Mouse (Mus musculus) neural tube, embryonic 15.5 days (tissue): ENCODE data around the gene Gpt2. TPM values are rescaled to one million over a fixed set of nuclear protein-coding genes. Genes with fewer than 3 reads are reported as not detected.

Source experiments
- ATAC-seq: fragments of 200-750 bp; cut with Nextera tagmentation; 2 replicates; pipeline ENCODE4 v1.8.0; 2017; ENCODE audit warnings: mild to moderate bottlenecking, moderate TSS enrichment, moderate library complexity; ENCODE audit not compliant: low FRiP score
- H3K27ac ChIP-seq: fragments of 300-500 bp; sonication (generic); replicated peaks from 2 replicates; pipeline ENCODE4 v1.5.1; 2015; ENCODE audit warnings: mild to moderate bottlenecking, inconsistent platforms
- H3K27me3 ChIP-seq: fragments of 300-500 bp; sonication (generic); replicated peaks from 2 replicates; pipeline ENCODE4 v1.6.1; 2015; ENCODE audit warnings: inconsistent platforms
- H3K36me3 ChIP-seq: fragments of 300-500 bp; sonication (generic); 2 replicates; pipeline ENCODE4 v1.6.1; 2015; ENCODE audit warnings: inconsistent platforms
- H3K4me1 ChIP-seq: fragments of 300-500 bp; sonication (generic); 2 replicates; pipeline ENCODE4 v1.6.1; 2015; ENCODE audit warnings: inconsistent platforms
- H3K4me2 ChIP-seq: fragments of 300-500 bp; sonication (generic); 2 replicates; pipeline ENCODE4 v1.6.1; 2015; ENCODE audit warnings: inconsistent platforms, mild to moderate bottlenecking, moderate library complexity
- H3K4me3 ChIP-seq: fragments of 300-500 bp; sonication (generic); replicated peaks from 2 replicates; pipeline ENCODE4 v1.5.1; 2015; ENCODE audit warnings: mild to moderate bottlenecking, inconsistent platforms
- H3K9ac ChIP-seq: fragments of 300-500 bp; sonication (generic); replicated peaks from 2 replicates; pipeline ENCODE4 v1.6.1; 2015; ENCODE audit warnings: mild to moderate bottlenecking, inconsistent platforms
- H3K9me3 ChIP-seq: fragments of 300-500 bp; sonication (generic); replicated peaks from 2 replicates; pipeline ENCODE4 v1.6.1; 2016; ENCODE audit warnings: inconsistent platforms
- WGBS: fragments of 180-500 bp; shearing (Covaris S2); methylation state at CpG from one replicate; pipeline ENCODE4 v1.1.7; 2015; ENCODE audit warnings: mixed read lengths; 5-methylcytosine and 5-hydroxymethylcytosine counted together
- polyA plus RNA-seq: library from polyadenylated mRNA; unstranded; fragments of >200 nt; fragmentation: Nextera tagmentation; extraction: Ambion mirVana; gene quantifications from 2 replicates; pipeline ENCODE4 v1.2.1, GENCODE M21; 2015

Gpt2 gene
- polyA plus RNA-seq, 1 experiment from 2014 or later, result 60.2 TPM

DNA sequence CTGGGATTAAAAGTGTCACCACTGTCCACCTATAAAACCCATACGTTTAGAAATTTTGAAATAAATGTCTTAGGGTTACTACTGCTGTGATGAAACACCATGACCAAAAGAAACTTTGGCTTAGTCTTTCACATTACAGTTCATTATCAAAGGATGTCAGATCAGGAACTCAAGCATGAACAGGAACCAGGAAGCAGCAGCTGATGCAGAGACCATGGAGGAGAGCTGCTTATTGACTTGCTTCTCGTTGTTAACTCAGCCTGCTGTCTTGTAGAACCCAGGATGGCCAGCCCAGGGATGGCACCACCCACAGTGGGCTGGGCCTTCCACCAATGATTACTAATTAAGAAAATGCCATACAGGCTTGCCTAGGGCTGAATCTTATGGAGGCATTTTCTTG is 67.6 kb downstream of the Gpt2 start:
- Histone ChIP-seq H3K9me3 (no peaks in the 10 kb centered on the region), H3K4me3 (no peak overlapping the region), H3K4me1 (peaks cover 3% of the 10 kb centered on the region; the same call in 1 of the 2 replicates), H3K27ac (no peak overlapping the region), H3K9ac (no peak overlapping the region), H3K36me3 (no peaks in the 10 kb centered on the region), H3K27me3 (no peaks in the 10 kb centered on the region), H3K4me2 (no peak overlapping the region)
- no peak for ATAC-seq
- WGBS, result 68% methylated on average over 2 of the region's 2 CpGs

DNA sequence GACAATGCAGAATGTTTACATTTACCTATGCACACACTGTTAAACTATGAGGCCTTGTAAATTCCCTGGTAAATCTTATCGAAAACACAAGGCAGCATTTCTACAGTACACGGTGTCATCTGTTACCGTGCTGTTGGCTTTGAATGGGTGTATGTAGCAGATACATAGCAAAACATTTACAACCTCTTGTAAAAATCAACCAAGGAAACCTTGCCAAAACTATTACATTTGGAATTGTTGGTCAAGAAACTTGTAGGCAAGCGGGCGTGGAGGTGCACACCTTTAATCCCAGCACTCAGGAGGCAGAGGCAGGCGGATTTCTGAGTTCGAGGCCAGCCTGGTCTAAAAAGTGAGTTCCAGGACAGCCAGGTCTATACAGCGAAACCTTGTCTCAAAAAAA is 71.0 kb downstream of the Gpt2 start:
- H3K4me3 ChIP-seq, result no peak overlapping the region
- H3K4me1 ChIP-seq, result no peaks in the 10 kb centered on the region
- WGBS, result 96% methylated on average over 8 of the region's 8 CpGs
- H3K36me3 ChIP-seq, result no peaks in the 10 kb centered on the region
- H3K9me3 ChIP-seq, result no peaks in the 10 kb centered on the region
- no peak overlapping the region for H3K4me2 ChIP-seq
- H3K27me3 ChIP-seq, result no peaks in the 10 kb centered on the region
- no peak for ATAC-seq
- no peak overlapping the region for H3K27ac ChIP-seq
- H3K9ac ChIP-seq, result no peak overlapping the region

DNA sequence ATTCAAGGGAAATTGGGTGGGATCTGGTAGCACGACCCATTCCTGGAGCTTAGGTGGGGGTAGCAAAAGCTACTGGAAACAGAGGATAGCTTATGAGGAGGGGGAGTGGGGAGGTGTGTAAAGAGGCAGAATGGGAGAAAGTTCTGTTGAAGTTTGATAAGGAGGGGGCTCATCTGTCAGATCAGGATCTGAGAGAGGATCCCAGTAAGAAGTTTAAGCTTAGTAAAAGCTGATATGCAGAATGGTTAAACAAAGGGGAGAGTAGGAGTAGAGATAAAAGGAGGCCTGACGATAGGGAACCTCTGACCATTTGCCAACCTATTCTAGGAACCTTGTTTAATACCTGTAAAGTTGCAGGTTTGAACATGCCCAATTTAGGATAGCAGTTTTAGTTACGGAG is 72.8 kb downstream of the Gpt2 start:
- ATAC-seq, result no peak
- H3K4me2 ChIP-seq, result no peak overlapping the region
- H3K4me1 ChIP-seq, result no peaks in the 10 kb centered on the region
- no peaks in the 10 kb centered on the region for H3K9me3 ChIP-seq
- WGBS, result 86% methylated on average over 3 of the region's 3 CpGs
- H3K9ac ChIP-seq, result no peak overlapping the region
- H3K27ac ChIP-seq, result no peak overlapping the region
- no peaks in the 10 kb centered on the region for H3K36me3 ChIP-seq
- H3K4me3 ChIP-seq, result no peak overlapping the region
- no peaks in the 10 kb centered on the region for H3K27me3 ChIP-seq

DNA sequence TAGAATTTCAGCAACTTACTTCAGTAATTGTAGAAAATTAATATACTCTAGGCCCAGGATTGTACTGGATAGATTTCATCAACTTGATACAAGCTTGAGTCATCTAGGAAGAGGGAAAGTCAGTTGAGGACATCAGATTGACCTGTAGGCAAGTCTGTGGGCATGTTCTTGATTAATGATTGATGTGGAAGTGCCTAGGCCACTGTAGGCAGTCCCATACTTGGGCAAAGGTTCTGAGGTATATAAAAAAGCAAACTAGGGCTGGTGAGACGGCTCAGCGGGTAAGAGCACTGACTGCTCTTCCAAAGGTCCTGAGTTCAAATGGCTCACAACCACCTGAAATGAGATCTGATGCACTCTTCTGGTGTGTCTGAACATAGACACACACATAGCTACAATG is 75.4 kb downstream of the Gpt2 start:
- ATAC-seq, result no peak
- 96% methylated on average over 2 of the region's 2 CpGs for WGBS
- no peaks in the 10 kb centered on the region for H3K4me1 ChIP-seq
- H3K27ac ChIP-seq, result no peak overlapping the region
- no peaks in the 10 kb centered on the region for H3K36me3 ChIP-seq
- H3K9ac ChIP-seq, result no peak overlapping the region
- no peaks in the 10 kb centered on the region for H3K9me3 ChIP-seq
- no peak overlapping the region for H3K4me3 ChIP-seq
- no peaks in the 10 kb centered on the region for H3K27me3 ChIP-seq
- H3K4me2 ChIP-seq, result no peak overlapping the region

DNA sequence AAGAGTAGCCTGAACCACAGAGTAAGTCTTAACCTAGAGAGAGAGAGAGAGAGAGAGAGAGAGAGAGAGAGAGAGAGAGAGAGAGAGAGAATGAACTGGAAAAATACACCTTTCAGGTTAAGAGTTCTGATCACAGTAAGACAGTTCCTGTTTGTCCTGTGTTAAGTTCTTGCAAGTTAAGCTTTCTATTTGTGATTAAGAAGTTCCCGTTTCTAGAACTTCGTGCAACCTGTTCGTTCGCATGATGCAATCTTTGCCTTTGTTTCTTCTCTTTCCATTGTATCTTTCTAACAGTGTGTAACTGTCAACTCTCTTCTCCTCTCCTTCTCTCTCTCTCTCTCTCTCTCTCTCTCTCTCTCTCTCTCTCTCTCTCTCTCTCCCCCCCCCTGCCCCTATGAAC is 78.1 kb downstream of the Gpt2 start:
- Histone ChIP-seq H3K36me3 (no peaks in the 10 kb centered on the region), H3K9ac (no peak overlapping the region), H3K4me3 (no peak overlapping the region), H3K4me1 (no peaks in the 10 kb centered on the region), H3K27me3 (no peaks in the 10 kb centered on the region), H3K4me2 (no peak overlapping the region), H3K27ac (no peak overlapping the region), H3K9me3 (no peaks in the 10 kb centered on the region)
- 89% methylated on average over 4 of the region's 4 CpGs for WGBS
- no peak for ATAC-seq

DNA sequence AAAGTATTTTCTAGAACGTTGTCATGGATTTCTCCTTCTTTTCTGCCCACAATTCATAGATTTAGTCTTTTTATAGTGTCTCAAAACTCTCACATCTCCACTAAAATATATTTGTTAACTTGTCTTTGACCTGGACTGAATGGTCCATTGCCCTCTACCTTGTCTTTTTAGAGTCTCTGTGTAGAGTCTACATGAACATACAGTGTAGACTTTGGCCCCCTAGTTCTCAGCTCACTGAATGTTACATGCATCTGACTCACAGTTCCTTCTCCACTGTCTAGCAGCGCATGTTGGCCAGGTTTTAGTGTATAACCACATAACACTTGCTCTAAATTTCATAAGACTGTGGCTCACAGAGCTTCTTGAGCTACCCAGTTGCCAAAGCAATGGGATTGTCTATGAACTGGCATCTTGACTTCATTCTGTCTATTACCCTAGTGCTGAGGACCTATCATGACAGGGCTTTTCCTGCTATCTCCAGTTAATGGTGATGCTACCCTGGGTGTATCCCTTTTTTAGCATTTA is 81.7 kb downstream of the Gpt2 start:
- no peaks in the 10 kb centered on the region for H3K4me1 ChIP-seq
- no peak overlapping the region for H3K4me2 ChIP-seq

More for the DNA sequence above, 81.7 kb downstream of the Gpt2 start:
- H3K9me3 ChIP-seq, result no peaks in the 10 kb centered on the region
- no peaks in the 10 kb centered on the region for H3K27me3 ChIP-seq
- 83% methylated on average over 2 of the region's 2 CpGs for WGBS
- H3K27ac ChIP-seq, result no peak overlapping the region
- ATAC-seq, result no peak
- H3K36me3 ChIP-seq, result no peaks in the 10 kb centered on the region
- H3K9ac ChIP-seq, result no peak overlapping the region
- H3K4me3 ChIP-seq, result no peak overlapping the region

Other genes starting within 250 kb of the Gpt2 start
- gene Orc6, start 192.9 kb upstream of the Gpt2 start, polyA plus RNA-seq, result 69.5 and 75.7 TPM in 2 replicates
- gene Vps35, start 192.8 kb upstream of the Gpt2 start, polyA plus RNA-seq, result 171 and 178 TPM in 2 replicates
- gene Mylk3, start 106.2 kb upstream of the Gpt2 start, polyA plus RNA-seq, result 0.56 and 0.90 TPM in 2 replicates
- 37.4 and 37.6 TPM in 2 replicates for gene 4921524J17Rik, start 59.7 kb upstream of the Gpt2 start, polyA plus RNA-seq
- 168 and 176 TPM in 2 replicates for gene Dnaja2, start 62.8 kb downstream of the Gpt2 start, polyA plus RNA-seq
- gene Neto2, start 208.3 kb downstream of the Gpt2 start, polyA plus RNA-seq, result 40.5 and 48.1 TPM in 2 replicates